Mouse (Mus musculus): ENCODE data around the gene Rtbdn.
A peak's percentile ranks its signal among the peaks of the same experiment; 100 is the strongest.
"Not testable (repeated sequence)": the region's sequence is repeated elsewhere in the genome, so short reads cannot be mapped to it uniquely, and the experiment has no call there.

Rtbdn gene

DNA sequence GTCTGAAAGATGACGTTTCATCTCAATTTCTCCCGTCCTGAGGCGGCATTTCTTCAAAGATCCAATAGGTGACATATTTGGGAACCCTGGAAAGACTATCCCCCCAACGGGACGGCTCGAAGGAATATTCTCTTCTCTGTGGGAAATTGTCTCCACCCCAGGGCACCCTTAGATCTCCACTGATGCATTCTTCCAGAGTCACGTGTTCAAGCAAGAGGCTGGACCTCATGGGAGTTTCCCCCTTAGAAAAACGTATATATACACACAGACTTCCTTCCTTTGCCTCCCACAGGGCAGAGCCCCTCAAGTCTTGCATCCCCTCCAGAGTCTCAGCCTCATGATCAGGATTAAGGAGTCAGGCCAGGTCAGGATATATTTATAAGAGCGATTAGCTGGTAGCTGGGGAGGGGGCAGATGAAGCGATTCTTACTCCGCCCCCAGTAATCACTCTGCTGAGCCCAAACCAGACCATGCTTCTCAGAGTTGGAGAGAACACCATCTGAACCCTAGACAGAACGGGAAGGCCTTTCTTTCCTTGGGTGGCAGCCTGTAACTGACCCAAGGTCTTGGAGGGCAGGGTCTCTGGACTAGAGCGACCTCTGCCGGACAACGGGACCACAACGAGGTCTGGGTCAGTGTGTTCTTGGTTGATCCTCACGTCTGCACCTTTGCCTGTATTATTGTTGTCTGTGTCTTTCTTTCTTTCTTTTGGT is at the start of gene Rtbdn:
TSS of gene Rtbdn (plus strand) at position 464 of the 713 bp plus-strand sequence.
- DNase-seq (ENCODE audit: low spot score), result peak; percentile 28

DNA sequence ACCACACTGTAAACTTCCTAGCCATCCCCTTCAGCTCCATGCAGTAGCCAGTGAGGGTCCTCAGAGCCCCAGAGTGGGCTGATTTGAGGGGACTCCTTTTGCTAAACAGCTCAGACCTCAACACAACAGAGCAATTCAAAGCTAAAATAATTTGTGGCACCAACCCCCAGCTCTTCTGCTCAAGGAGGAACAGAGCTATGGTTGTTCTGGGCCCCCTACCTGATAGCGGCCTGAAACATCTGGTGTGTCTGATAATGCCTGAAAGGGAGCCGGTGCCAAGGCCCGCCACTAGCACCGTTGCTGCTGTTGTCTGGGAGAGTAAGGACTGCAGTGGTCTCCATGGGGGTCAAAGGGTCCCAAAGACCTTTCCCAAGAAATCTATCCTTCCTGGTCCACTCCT is 45.7 kb upstream of the Rtbdn start:
- DNase-seq (ENCODE audit: low spot score), result no peak

DNA sequence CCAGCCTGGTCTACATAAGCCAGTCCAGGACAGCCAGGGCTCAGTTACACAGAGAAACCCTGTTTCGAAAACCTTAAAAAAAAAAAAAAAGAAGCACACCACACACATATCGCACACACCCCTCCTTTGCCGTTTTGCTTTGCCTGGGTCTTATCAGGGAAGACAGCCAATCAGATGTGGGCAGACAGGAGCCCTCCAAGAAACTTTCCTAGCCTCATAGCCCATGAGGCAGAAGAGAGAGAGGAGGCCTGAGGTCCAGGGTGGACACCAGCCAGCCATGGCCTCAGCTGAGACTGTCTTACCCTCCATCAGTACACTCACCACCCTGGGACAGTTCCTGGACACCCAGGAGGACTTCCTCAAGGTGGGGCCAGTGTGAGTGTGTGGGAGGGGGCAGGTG is 45.0 kb upstream of the Rtbdn start, which contains the start of gene Klf1:
TSS of gene Klf1 (plus strand) at position 177 of the 400 bp plus-strand sequence.
- no peak for DNase-seq (ENCODE audit: low spot score)

GRCm38 (mm10) chr8:84902367-84902919 is 44.3 kb upstream of the Rtbdn start:
- no peak for DNase-seq (ENCODE audit: low spot score)

DNA sequence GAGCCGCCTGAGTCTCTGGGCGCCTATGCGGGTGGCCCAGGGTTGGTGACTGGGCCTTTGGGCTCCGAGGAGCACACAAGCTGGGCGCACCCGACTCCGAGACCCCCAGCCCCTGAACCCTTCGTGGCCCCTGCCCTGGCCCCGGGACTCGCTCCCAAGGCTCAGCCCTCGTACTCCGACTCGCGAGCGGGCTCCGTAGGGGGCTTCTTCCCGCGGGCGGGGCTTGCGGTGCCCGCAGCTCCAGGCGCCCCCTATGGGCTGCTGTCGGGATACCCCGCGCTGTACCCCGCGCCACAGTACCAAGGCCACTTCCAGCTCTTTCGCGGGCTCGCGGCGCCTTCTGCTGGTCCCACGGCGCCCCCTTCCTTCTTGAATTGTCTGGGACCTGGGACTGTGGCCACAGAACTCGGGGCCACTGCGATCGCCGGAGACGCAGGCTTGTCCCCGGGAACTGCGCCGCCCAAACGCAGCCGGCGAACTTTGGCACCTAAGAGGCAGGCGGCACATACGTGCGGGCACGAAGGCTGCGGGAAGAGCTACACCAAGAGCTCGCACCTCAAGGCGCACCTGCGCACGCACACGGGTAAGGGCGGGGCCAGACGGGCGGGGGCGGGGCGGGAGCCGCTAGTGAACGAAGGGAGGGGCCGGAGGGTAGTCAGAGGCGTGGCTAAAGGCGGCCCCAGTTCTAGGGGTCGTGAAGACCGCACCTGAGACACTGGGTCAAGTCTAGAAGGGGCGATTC is 43.7 kb upstream of the Rtbdn start:
- DNase-seq (ENCODE audit: low spot score), result peak; percentile 88

- DNase-seq (ENCODE audit: low spot score), result no peak
Observed at GRCm38 (mm10) chr8:84904351-84904750, 42.4 kb upstream of the Rtbdn start.

GRCm38 (mm10) chr8:84907037-84907436 is 39.8 kb upstream of the Rtbdn start:
- no peak for DNase-seq (ENCODE audit: low spot score)

- DNase-seq (ENCODE audit: low spot score), result no peak
Observed at GRCm38 (mm10) chr8:84907493-84907892, 39.3 kb upstream of the Rtbdn start.

DNA sequence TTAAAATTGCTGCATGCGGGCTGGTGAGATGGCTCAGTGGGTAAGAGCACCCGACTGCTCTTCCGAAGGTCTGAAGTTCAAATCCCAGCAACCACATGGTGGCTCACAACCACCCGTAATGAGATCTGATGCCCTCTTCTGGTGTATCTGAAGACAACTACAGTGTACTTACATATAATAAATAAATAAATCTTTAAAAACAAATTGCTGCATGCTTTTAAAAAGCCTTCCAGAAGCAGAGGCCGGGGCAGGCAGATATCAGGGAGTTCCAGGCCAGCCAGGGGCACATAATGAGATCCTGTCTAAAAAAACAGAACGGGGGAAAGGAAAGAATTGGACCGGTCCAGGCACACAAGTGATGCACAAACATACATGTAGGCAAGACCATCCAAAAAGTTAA is 38.8 kb upstream of the Rtbdn start:
- not testable (repeated sequence) for DNase-seq (ENCODE audit: low spot score)

DNA sequence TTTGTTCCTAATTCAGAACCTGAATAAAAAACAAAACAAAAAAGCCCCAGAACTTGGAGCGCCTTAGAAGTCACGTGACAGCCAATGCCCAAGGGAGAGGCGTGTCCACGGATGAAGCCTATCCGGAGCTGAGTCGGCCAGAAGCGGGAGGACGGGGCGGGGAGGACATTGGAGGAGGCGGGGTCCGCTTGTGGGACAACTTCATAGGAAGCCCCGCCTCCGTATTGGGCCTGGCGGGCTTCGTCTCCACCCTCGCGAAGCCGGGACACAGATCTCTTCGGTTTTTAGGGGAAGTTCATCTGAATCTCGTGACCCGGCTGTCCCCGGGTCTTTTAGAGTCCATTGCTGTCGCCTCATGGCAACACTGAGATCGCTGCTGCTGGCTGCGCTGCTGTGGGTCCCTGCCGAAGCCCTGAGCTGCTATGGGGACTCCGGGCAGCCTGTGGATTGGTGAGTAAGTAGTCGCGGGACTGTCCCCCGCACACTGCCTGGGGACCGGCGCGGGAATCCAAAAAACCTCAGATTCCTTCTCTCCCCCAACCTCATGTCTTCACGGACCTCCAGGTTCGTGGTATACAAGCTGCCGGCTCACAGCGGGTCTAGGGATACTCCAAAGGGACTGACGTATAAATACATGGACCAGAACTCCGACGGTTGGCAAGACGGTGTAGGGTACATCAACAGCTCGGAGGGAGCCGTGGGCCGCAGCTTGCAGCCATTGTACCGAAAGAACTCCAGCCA is 38.2 kb upstream of the Rtbdn start, which contains the start of gene Dnase2a:
TSS of gene Dnase2a (plus strand) at position 140 of the 741 bp plus-strand sequence.
- DNase-seq (ENCODE audit: low spot score), result peak; percentile 90

DNA sequence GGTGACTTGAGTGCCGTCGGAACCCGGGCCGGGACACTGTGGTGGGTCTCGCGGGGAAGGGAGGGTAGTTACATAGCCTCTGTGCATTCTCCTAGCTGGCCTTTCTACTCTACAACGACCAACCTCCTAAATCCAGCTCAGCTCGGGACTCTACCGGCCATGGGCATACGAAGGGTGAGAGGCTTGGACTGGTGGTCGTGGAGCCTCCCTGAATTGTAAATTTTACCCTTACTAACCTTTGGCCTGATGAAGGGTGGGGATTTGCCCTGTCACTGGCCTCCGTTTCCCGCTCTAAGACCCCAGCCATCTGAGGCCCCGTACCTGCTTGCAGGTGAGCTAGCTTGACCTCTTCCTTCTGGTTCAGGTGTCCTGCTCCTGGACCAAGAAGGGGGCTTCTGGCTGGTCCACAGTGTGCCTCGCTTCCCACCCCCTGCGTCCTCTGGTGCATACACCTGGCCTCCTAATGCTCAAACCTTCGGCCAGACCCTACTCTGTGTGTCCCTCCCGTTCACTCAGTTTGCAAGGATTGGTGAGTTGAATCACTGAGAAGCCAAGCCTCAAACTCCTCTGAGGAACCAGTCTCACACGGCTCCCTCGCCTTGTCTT is 37.5 kb upstream of the Rtbdn start:
- DNase-seq (ENCODE audit: low spot score), result no peak

GRCm38 (mm10) chr8:84909949-84910348 is 36.8 kb upstream of the Rtbdn start:
- DNase-seq (ENCODE audit: low spot score), result no peak

DNA sequence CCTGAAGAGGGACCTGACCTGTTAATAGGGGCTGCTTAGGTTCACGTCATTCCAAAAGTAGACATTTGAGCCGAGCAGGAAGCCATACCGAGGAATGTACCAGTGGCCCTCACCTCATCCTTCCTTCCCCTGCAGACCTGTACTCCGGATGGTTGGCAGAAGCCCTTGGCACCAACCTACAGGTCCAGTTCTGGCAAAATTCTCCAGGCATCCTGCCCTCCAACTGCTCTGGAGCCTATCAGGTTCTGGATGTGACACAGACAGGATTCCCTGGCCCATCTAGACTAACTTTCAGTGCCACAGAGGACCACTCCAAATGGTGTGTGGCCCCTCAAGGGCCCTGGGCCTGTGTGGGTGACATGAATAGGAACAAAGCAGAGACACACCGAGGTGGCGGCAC is 36.2 kb upstream of the Rtbdn start:
- no peak for DNase-seq (ENCODE audit: low spot score)

GRCm38 (mm10) chr8:84911854-84912253 is 34.9 kb upstream of the Rtbdn start:
- DNase-seq (ENCODE audit: low spot score), result no peak

DNA sequence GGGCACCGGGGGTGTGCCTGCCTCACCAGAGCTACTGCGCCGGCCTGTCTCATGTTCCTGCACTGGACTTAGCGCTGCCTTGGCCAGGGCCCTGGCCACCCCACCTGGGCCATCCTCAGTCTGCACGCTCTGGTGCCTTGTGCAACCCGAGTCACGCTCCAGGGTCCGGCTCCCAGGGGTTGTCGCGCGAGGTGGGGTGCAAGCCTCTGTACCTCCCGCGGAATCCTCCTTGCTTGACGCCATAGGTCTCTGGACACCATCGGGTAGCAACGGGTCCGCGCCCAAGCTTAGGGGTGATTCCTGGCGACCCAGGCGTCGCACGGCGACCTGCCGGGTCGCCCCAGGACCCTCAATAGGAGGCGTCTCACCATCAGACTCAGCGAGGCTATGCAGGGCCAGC is 34.4 kb upstream of the Rtbdn start:
- no peak for DNase-seq (ENCODE audit: low spot score)

GRCm38 (mm10) chr8:84912895-84913501 is 33.8 kb upstream of the Rtbdn start:
- peak; percentile 80 for DNase-seq (ENCODE audit: low spot score)

DNA sequence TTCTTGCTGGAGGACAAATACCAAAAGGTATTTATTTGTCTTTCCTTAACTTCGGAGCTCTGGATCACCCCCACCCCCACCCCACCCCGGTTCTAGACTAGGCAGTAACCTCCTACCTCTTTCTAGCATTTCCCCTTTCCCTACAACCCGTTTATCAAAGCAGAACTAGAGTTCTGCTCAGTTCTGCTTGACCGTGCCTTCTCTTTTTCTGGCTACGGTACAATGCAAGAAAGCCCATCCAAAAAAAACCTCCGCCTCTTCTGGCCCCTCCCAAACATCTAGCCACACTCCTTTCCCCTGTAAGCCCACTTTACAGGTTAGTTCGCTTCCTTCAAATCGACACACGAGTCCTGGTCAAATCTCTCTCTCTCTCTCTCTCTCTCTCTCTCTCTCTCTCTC is 33.3 kb upstream of the Rtbdn start:
- DNase-seq (ENCODE audit: low spot score), result no peak

- no peak for DNase-seq (ENCODE audit: low spot score)
Observed at GRCm38 (mm10) chr8:84913960-84914359, 32.8 kb upstream of the Rtbdn start.

DNA sequence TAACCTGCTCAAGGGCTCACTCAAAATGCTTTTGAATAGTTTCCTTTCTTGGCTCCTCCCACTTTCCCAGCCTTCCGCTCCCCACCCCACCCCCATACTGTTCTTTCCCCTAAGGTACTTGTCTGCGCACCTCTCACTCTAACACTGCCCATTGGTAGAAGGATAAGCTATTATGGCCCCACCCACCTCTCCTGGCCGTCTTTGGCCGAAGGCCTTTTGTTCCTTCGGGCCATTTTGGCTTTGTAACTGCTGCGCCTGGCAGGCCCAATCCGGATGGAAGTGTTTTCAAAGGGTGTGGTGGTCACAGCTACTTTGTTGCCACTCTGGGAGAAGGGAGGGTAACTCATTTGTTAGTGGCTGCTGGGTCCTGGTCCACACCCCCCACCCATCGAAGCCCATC is 31.5 kb upstream of the Rtbdn start:
- peak; percentile 62 for DNase-seq (ENCODE audit: low spot score)

DNA sequence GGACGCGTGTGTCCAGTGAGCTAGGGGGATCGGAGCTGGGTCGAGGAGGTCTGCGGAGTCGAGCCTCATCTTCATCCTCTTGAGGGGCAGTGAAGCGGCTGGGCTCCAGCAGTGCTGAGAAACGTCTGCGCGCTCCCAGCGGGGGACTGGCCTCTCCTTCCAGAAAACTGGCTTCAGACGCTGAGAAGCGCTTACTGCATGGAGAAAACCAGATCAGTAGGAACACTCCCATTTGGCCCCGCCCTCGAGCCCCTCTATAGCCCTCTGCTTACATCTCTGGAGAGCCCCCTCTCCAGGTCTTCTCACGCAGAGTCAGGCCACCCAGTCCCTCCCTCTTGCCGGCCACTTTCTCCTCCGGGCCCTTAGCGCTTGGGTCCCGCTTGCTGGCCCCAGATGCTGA is 29.0 kb upstream of the Rtbdn start:
- DNase-seq (ENCODE audit: low spot score), result no peak

GRCm38 (mm10) chr8:84918646-84919045 is 28.1 kb upstream of the Rtbdn start:
- DNase-seq (ENCODE audit: low spot score), result no peak

DNA sequence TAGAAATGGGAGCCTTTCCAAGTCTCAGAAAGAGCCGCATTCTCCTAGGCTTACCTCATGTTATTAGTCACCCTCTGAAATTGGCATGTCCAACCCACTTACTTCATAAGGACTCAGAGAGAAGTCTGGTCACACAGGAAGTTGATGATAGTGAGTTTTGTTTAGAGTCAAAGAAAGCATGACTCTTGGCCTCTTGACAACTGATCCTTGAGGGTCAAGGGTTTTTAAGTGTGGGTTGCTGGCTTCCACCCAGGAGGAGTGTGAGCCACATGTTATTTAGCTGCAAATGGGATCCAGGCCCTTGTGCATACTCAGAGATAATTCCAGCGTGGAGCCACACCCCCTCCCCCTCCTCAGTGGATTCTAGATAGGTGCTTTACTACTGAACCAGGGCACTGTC is 25.2 kb upstream of the Rtbdn start:
- no peak for DNase-seq (ENCODE audit: low spot score)

Data from testis, postnatal 14 days (tissue).